Mouse (Mus musculus) megakaryocyte-erythroid progenitor cell, adult 5-6 weeks (primary cell): ENCODE results near the gene Frmd3. TPM values are rescaled to one million over a fixed set of nuclear protein-coding genes. Genes with fewer than 3 reads are reported as not detected.

Experiments used
- total RNA-seq, 2 experiments: library from RNA; stranded (forward) in 1 of 2; stranded (reverse) in 1 of 2; fragments of 200-1000, 215-1000 nt in 1 of 2; fragments of >200 nt in 1 of 2; fragmentation: Nextera tagmentation in 1 of 2; gene quantifications; 2 replicates each; pipeline ENCODE4 v1.2.3; 2014 to 2017

Frmd3 gene
- total RNA-seq, 2 experiments from 2014 or later, result not detected

Other genes with a start within 250 kb of the Frmd3 start
- gene Rasef, start 222.4 kb upstream of the Frmd3 start, total RNA-seq (2014; fragmentation: Nextera tagmentation), result not detected in 2 replicates
- not detected in 2 replicates for gene Rasef, start 222.4 kb upstream of the Frmd3 start, total RNA-seq (2017)
- gene Gm11758, start 137.2 kb upstream of the Frmd3 start, total RNA-seq (2014; fragmentation: Nextera tagmentation), result not detected in 2 replicates
- not detected in 2 replicates for gene Gm11758, start 137.2 kb upstream of the Frmd3 start, total RNA-seq (2017)
- gene Gm11757, start 122.3 kb upstream of the Frmd3 start, total RNA-seq (2014; fragmentation: Nextera tagmentation), result not detected in 2 replicates
- gene Gm11757, start 122.3 kb upstream of the Frmd3 start, total RNA-seq (2017), result not detected in 2 replicates
- gene Gm13871, start 107.5 kb upstream of the Frmd3 start, total RNA-seq (2014; fragmentation: Nextera tagmentation), result not detected in 2 replicates
- not detected in 2 replicates for gene Gm13871, start 107.5 kb upstream of the Frmd3 start, total RNA-seq (2017)
- not detected in 2 replicates for gene Gm11756, start 92.7 kb upstream of the Frmd3 start, total RNA-seq (2014; fragmentation: Nextera tagmentation)
- gene Gm11756, start 92.7 kb upstream of the Frmd3 start, total RNA-seq (2017), result not detected in 2 replicates
- gene 2310002L09Rik, start 62.6 kb upstream of the Frmd3 start, total RNA-seq (2014; fragmentation: Nextera tagmentation), result not detected in 2 replicates
- gene 2310002L09Rik, start 62.6 kb upstream of the Frmd3 start, total RNA-seq (2017), result not detected in 2 replicates
- gene Kdm4c, start 229.1 kb downstream of the Frmd3 start, total RNA-seq (2014; fragmentation: Nextera tagmentation), result 16.8 and 21.4 TPM in 2 replicates
- 20.2 and 27.0 TPM in 2 replicates for gene Kdm4c, start 229.1 kb downstream of the Frmd3 start, total RNA-seq (2017)